In genomic region chr2:38786216-38786960, GRCm38 (mm10) we compare ENCODE assay signal across 17 mouse cellular contexts.
DNase-seq lines count a peak whose midpoint lies in the region; ATAC-seq and TF ChIP-seq lines count a peak whose summit lies in the region.
"Had no signal": no experiment of that assay in that cellular context is flagged by ENCODE, and none has a peak within 500 bp of the region (broad histone marks: within the 10 kb centered on the region; RNA-seq: fewer than 3 reads in every experiment).

No protein-coding gene starts in this region.

- DNase-seq in kidney, adult 9 months: peak; percentile 53
- peak; percentile 19 for DNase-seq in midbrain, embryonic 14.5 days
- no peak for DNase-seq in midbrain, postnatal 0 days (ENCODE audit: low spot score)
- DNase-seq in embryo, embryonic 10 days (ENCODE audit: low spot score): peak; percentile 48
- peak; percentile 41 for DNase-seq in yolk sac, embryonic 10.5 days (ENCODE audit: low spot score)
- DNase-seq in testis, postnatal 14 days (ENCODE audit: low spot score): no peak
- no peak for DNase-seq in left cerebral cortex, adult 8-10 months (ENCODE audit: low spot score in 2 of 2)
- DNase-seq: adrenal gland, adult 2 months; cerebellum, adult 9-11 months; gastrocnemius, postnatal 10 days; lung, adult 2 months; right cerebral cortex, postnatal 4 days had no signal

- H3K4me2 ChIP-seq in kidney, embryonic 14.5 days (replicated peaks; ENCODE audit: low read depth, low read length): no peak overlapping the region
- no peak overlapping the region for H3K4me2 ChIP-seq in midbrain, embryonic 14.5 days (ENCODE audit: low read length)
- no peak overlapping the region for H3K4me2 ChIP-seq in midbrain, postnatal 0 days (ENCODE audit: low read depth, low read length, poor library complexity, severe bottlenecking)
- H3K4me2 ChIP-seq: forebrain, embryonic 15.5 days; hindbrain, embryonic 12.5 days had no signal

- no peak for TF ChIP-seq CTCF in midbrain, postnatal 0 days (IDR thresholded peaks at IDR 0.05)

- H3K4me3 ChIP-seq in kidney, embryonic 14.5 days (ENCODE audit: low read length): no peak overlapping the region
- no peak overlapping the region for H3K4me3 ChIP-seq in midbrain, embryonic 14.5 days (replicated peaks; ENCODE audit: low read depth, low read length)
- no peak overlapping the region for H3K4me3 ChIP-seq in midbrain, postnatal 0 days (ENCODE audit: low read depth, low read length)
- H3K4me3 ChIP-seq: forebrain, embryonic 15.5 days; hindbrain, embryonic 12.5 days; limb, embryonic 10.5 days had no signal

- H3K4me1 ChIP-seq in kidney, embryonic 14.5 days (ENCODE audit: control insufficient read depth, insufficient read depth, low read length): peaks cover 8% of the 10 kb centered on the region; the same call in 1 of the 2 replicates
- H3K4me1 ChIP-seq in midbrain, embryonic 14.5 days (ENCODE audit: control insufficient read depth, insufficient read depth, low read length): peaks cover 16% of the 10 kb centered on the region
- no peaks in the 10 kb centered on the region for H3K4me1 ChIP-seq in midbrain, postnatal 0 days (ENCODE audit: insufficient read depth, low read length)

- no peak for ATAC-seq in kidney, embryonic 14.5 days (ENCODE audit: low FRiP score, low TSS enrichment)
- no peak for ATAC-seq in midbrain, embryonic 14.5 days (ENCODE audit: low FRiP score, low TSS enrichment)
- no peak for ATAC-seq in midbrain, postnatal 0 days (ENCODE audit: low FRiP score)
- ATAC-seq: forebrain, embryonic 15.5 days; intestine, embryonic 16.5 days had no signal

- no peak overlapping the region for H3K27ac ChIP-seq in kidney, embryonic 14.5 days (ENCODE audit: low read depth, low read length)
- H3K27ac ChIP-seq in midbrain, embryonic 14.5 days (replicated peaks; ENCODE audit: low read depth, low read length): no peak overlapping the region
- no peak overlapping the region for H3K27ac ChIP-seq in midbrain, postnatal 0 days (ENCODE audit: low read depth, low read length)
- H3K27ac ChIP-seq: forebrain, embryonic 15.5 days; hindbrain, embryonic 12.5 days; limb, embryonic 10.5 days had no signal

- no peaks in the 10 kb centered on the region for H3K27me3 ChIP-seq in kidney, embryonic 14.5 days (ENCODE audit: control insufficient read depth, insufficient read depth, low read length)
- no peaks in the 10 kb centered on the region for H3K27me3 ChIP-seq in midbrain, embryonic 14.5 days (ENCODE audit: control insufficient read depth, insufficient read depth, low read length)
- H3K27me3 ChIP-seq in midbrain, postnatal 0 days (ENCODE audit: insufficient read depth, low read length): no peaks in the 10 kb centered on the region
- H3K27me3 ChIP-seq: forebrain, embryonic 15.5 days; hindbrain, embryonic 12.5 days had no signal

- 31% methylated on average over 5 of the region's 5 CpGs for WGBS in kidney, embryonic 14.5 days
- WGBS in midbrain, embryonic 14.5 days: 22% methylated on average over 5 of the region's 5 CpGs
- 31% methylated on average over 5 of the region's 5 CpGs for WGBS in midbrain, postnatal 0 days

- H3K9me3 ChIP-seq in kidney, embryonic 14.5 days (ENCODE audit: control insufficient read depth, low read length): no peaks in the 10 kb centered on the region
- H3K9me3 ChIP-seq in midbrain, embryonic 14.5 days (ENCODE audit: control insufficient read depth, low read length): no peaks in the 10 kb centered on the region
- no peaks in the 10 kb centered on the region for H3K9me3 ChIP-seq in midbrain, postnatal 0 days (ENCODE audit: low read length)
- H3K9me3 ChIP-seq: forebrain, embryonic 15.5 days; hindbrain, embryonic 12.5 days; limb, embryonic 10.5 days had no signal

- no peak overlapping the region for H3K9ac ChIP-seq in kidney, embryonic 14.5 days (ENCODE audit: low read depth, low read length)
- H3K9ac ChIP-seq in midbrain, embryonic 14.5 days (replicated peaks; ENCODE audit: low read length): no peak overlapping the region
- H3K9ac ChIP-seq in midbrain, postnatal 0 days (replicated peaks; ENCODE audit: low read length, poor library complexity, severe bottlenecking): no peak overlapping the region
- H3K9ac ChIP-seq: forebrain, embryonic 15.5 days; hindbrain, embryonic 12.5 days had no signal

- H3K36me3 ChIP-seq in kidney, embryonic 14.5 days (ENCODE audit: control insufficient read depth, insufficient read depth, low read length): no peaks in the 10 kb centered on the region
- H3K36me3 ChIP-seq in midbrain, embryonic 14.5 days (ENCODE audit: control insufficient read depth, insufficient read depth, low read length): no peaks in the 10 kb centered on the region
- H3K36me3 ChIP-seq in midbrain, postnatal 0 days (ENCODE audit: insufficient read depth, low read length): no peaks in the 10 kb centered on the region
- H3K36me3 ChIP-seq: forebrain, embryonic 15.5 days; hindbrain, embryonic 12.5 days; limb, embryonic 10.5 days had no signal

Comparison
In these comparisons a context has a peak if more than half of its experiments do, and no peak if none do; other contexts are left out.
1. DNase-seq: peak in kidney, adult 9 months (single experiment), midbrain, embryonic 14.5 days (single experiment), embryo, embryonic 10 days (single experiment) and yolk sac, embryonic 10.5 days (single experiment); none in midbrain, postnatal 0 days (single experiment), testis, postnatal 14 days (single experiment) and left cerebral cortex, adult 8-10 months (0 of 2).